Mouse (Mus musculus) megakaryocyte, embryonic 14.5 days (primary cell): Measurements from ENCODE around the gene Slc18a3. TPM values are rescaled to one million over a fixed set of nuclear protein-coding genes. Genes with fewer than 3 reads are reported as not detected.
A peak's percentile ranks its signal among the peaks of the same experiment; 100 is the strongest.

Experiments
- H3K27me3 ChIP-seq: replicated peaks from 2 replicates; pipeline ENCODE3; 2012; ENCODE audit warnings: inconsistent platforms
- H3K36me3 ChIP-seq: replicated peaks from 2 replicates; pipeline ENCODE3; 2012; ENCODE audit warnings: low read length, inconsistent platforms, mixed read lengths
- H3K4me1 ChIP-seq: 2 replicates; pipeline ENCODE4 v1.6.1; 2012; ENCODE audit warnings: inconsistent platforms
- H3K4me3 ChIP-seq: replicated peaks from 2 replicates; pipeline ENCODE3; 2012; ENCODE audit warnings: moderate library complexity, mild to moderate bottlenecking, inconsistent platforms
- H3K9me3 ChIP-seq: 2 replicates; pipeline ENCODE4 v1.6.1; 2012; ENCODE audit warnings: inconsistent platforms
- FLI1 ChIP-seq: IDR thresholded peaks from 2 replicates; pipeline ENCODE4 v1.6.1; 2012; ENCODE audit warnings: low read length, inconsistent platforms, mixed read lengths
- GATA1 ChIP-seq: IDR thresholded peaks from 3 replicates; pipeline ENCODE4 v1.6.1; 2012; ENCODE audit warnings: mixed read lengths, low read length, inconsistent platforms, borderline replicate concordance
- polyA plus RNA-seq: library from polyadenylated mRNA; stranded (reverse); fragments of >175 nt; gene quantifications from 2 replicates; pipeline ENCODE4 v1.2.3, GENCODE M21; 2012; ENCODE audit warnings: low replicate concordance; ENCODE audit not compliant: insufficient read depth

Gene Slc18a3
- polyA plus RNA-seq, 1 experiment, result not detected

- Histone ChIP-seq H3K36me3 (no peaks in the 10 kb centered on the region), H3K27me3 (peaks cover 98% of the 10 kb centered on the region), H3K4me3 (peak overlapping the region; percentile 34), H3K4me1 (peaks cover 21% of the 10 kb centered on the region), H3K9me3 (peaks cover 12% of the 10 kb centered on the region; the same call in 1 of the 2 replicates)
- TF ChIP-seq GATA1, result no peak
- TF ChIP-seq FLI1, result no peak
Measured at GRCm38 (mm10) chr14:32463211-32464040, 1.2 kb downstream of the Slc18a3 start.

GRCm38 (mm10) chr14:32452552-32452951 is 12.1 kb downstream of the Slc18a3 start:
- H3K36me3 ChIP-seq, result no peaks in the 10 kb centered on the region
- H3K9me3 ChIP-seq, result no peaks in the 10 kb centered on the region
- H3K27me3 ChIP-seq, result peaks cover 67% of the 10 kb centered on the region
- H3K4me1 ChIP-seq, result no peaks in the 10 kb centered on the region; the same call in 1 of the 2 replicates
- TF ChIP-seq FLI1 (no peak), GATA1 (no peak)
- H3K4me3 ChIP-seq, result no peak overlapping the region

- H3K27me3 ChIP-seq, result peaks cover 37% of the 10 kb centered on the region
Measured at GRCm38 (mm10) chr14:32446989-32447388, 17.7 kb downstream of the Slc18a3 start.

GRCm38 (mm10) chr14:32443446-32443845 is 21.2 kb downstream of the Slc18a3 start:
- H3K27me3 ChIP-seq, result peaks cover 45% of the 10 kb centered on the region
- H3K4me3 ChIP-seq, result no peak overlapping the region
- H3K9me3 ChIP-seq, result no peaks in the 10 kb centered on the region
- TF ChIP-seq GATA1 (no peak), FLI1 (no peak)
- H3K36me3 ChIP-seq, result no peaks in the 10 kb centered on the region
- H3K4me1 ChIP-seq, result no peaks in the 10 kb centered on the region

More at GRCm38 (mm10) chr14:32446989-32447388, 17.7 kb downstream of the Slc18a3 start:
- H3K4me3 ChIP-seq, result no peak overlapping the region
- H3K4me1 ChIP-seq, result no peaks in the 10 kb centered on the region
- TF ChIP-seq FLI1 (no peak), GATA1 (no peak)
- no peaks in the 10 kb centered on the region for H3K36me3 ChIP-seq
- no peaks in the 10 kb centered on the region for H3K9me3 ChIP-seq

GRCm38 (mm10) chr14:32439744-32440143 is 24.9 kb downstream of the Slc18a3 start:
- Histone ChIP-seq H3K9me3 (no peaks in the 10 kb centered on the region), H3K27me3 (peaks cover 41% of the 10 kb centered on the region), H3K36me3 (no peaks in the 10 kb centered on the region), H3K4me1 (no peaks in the 10 kb centered on the region), H3K4me3 (no peak overlapping the region)
- TF ChIP-seq GATA1, result no peak

GRCm38 (mm10) chr14:32439316-32439715 is 25.3 kb downstream of the Slc18a3 start:
- H3K27me3 ChIP-seq, result peaks cover 38% of the 10 kb centered on the region
- TF ChIP-seq GATA1 (no peak), FLI1 (no peak)
- H3K9me3 ChIP-seq, result no peaks in the 10 kb centered on the region
- no peak overlapping the region for H3K4me3 ChIP-seq
- no peaks in the 10 kb centered on the region for H3K4me1 ChIP-seq
- no peaks in the 10 kb centered on the region for H3K36me3 ChIP-seq

- no peaks in the 10 kb centered on the region for H3K4me1 ChIP-seq
- H3K27me3 ChIP-seq, result peaks cover 27% of the 10 kb centered on the region
- no peaks in the 10 kb centered on the region for H3K36me3 ChIP-seq
- H3K9me3 ChIP-seq, result no peaks in the 10 kb centered on the region
- H3K4me3 ChIP-seq, result no peak overlapping the region
- TF ChIP-seq FLI1, result no peak
Measured at GRCm38 (mm10) chr14:32437352-32437793, 27.3 kb downstream of the Slc18a3 start.

GRCm38 (mm10) chr14:32429030-32429602 is 35.5 kb downstream of the Slc18a3 start:
- Histone ChIP-seq H3K4me3 (no peak overlapping the region), H3K36me3 (no peaks in the 10 kb centered on the region), H3K27me3 (peaks cover 40% of the 10 kb centered on the region), H3K4me1 (no peaks in the 10 kb centered on the region), H3K9me3 (no peaks in the 10 kb centered on the region)
- no peak for TF ChIP-seq GATA1
- no peak for TF ChIP-seq FLI1

GRCm38 (mm10) chr14:32423946-32424345 is 40.7 kb downstream of the Slc18a3 start:
- Histone ChIP-seq H3K27me3 (peaks cover 41% of the 10 kb centered on the region), H3K36me3 (no peaks in the 10 kb centered on the region), H3K4me3 (no peak overlapping the region), H3K4me1 (no peaks in the 10 kb centered on the region), H3K9me3 (no peaks in the 10 kb centered on the region)
- TF ChIP-seq GATA1 (no peak), FLI1 (no peak)

GRCm38 (mm10) chr14:32418747-32419146 is 45.9 kb downstream of the Slc18a3 start:
- Histone ChIP-seq H3K4me1 (no peaks in the 10 kb centered on the region), H3K27me3 (peaks cover 10% of the 10 kb centered on the region), H3K36me3 (no peaks in the 10 kb centered on the region), H3K9me3 (peaks cover 11% of the 10 kb centered on the region), H3K4me3 (no peak overlapping the region)
- TF ChIP-seq GATA1, result no peak
- no peak for TF ChIP-seq FLI1

Other genes with a start within 250 kb of the Slc18a3 start
- gene Ogdhl, start 142.8 kb downstream of the Slc18a3 start, polyA plus RNA-seq, result not detected in 2 replicates
- gene 1700024G13Rik, start 76.5 kb downstream of the Slc18a3 start, polyA plus RNA-seq, result not detected in 2 replicates
- not detected in 2 replicates for gene Chat, start 1.1 kb upstream of the Slc18a3 start, polyA plus RNA-seq
- 1.0 and 1.5 TPM in 2 replicates for gene Ercc6, start 48.7 kb upstream of the Slc18a3 start, polyA plus RNA-seq
- gene Prrxl1, start 134.6 kb upstream of the Slc18a3 start, polyA plus RNA-seq, result 0.04 TPM in 1 of 2 replicates, not detected in the other
- gene 3425401B19Rik, start 220.4 kb upstream of the Slc18a3 start, polyA plus RNA-seq, result not detected in 2 replicates